Mouse (Mus musculus): ENCODE results near the gene Olfr1395.

- no peak for TF ChIP-seq CTCF (IDR thresholded peaks at IDR 0.05; ENCODE audit: low read depth, low read length)
- no peak for TF ChIP-seq POLR2A (IDR thresholded peaks at IDR 0.05; ENCODE audit: borderline replicate concordance, low read depth, low read length)
Observed at GRCm38 (mm10) chr11:49095367-49095766, 46.7 kb upstream of the Olfr1395 start.

Measured in bone marrow macrophage, adult 2 months (primary cell).